19 mouse cellular contexts compared by ENCODE assay signal in the genomic region with DNA sequence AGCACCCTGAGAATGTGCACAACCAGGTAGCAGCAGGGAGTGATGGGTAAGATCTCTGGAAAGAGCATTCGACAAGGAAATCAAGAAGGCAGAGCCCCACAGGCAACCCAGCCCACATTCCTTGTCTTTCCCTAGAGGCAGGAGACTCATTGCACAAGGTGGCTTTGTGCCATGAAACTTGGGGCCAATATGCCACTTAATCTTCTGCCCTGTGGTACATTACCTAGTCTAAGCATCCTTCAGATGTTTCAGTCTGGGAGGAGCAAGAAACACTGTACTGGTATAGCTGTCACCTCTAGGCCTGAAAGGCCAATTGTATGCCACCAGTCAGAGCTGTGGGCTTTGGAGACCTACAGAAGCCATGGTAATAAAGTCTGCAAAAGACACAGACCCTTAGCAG.
"Had no signal": no experiment of that assay in that cellular context is flagged by ENCODE, and none has a peak within 500 bp of the region (broad histone marks: within the 10 kb centered on the region; RNA-seq: fewer than 3 reads in every experiment).

No protein-coding gene starts in this region.

- H3K4me3 ChIP-seq: midbrain, embryonic 10.5 days; midbrain, embryonic 12.5 days; myocyte; neural tube, embryonic 13.5 days; neural tube, embryonic 15.5 days; stomach, embryonic 15.5 days had no signal

- H3K27me3 ChIP-seq: midbrain, embryonic 12.5 days; neural tube, embryonic 13.5 days; neural tube, embryonic 15.5 days; stomach, embryonic 15.5 days had no signal

- H3K36me3 ChIP-seq: midbrain, embryonic 10.5 days; midbrain, embryonic 12.5 days; neural tube, embryonic 13.5 days; neural tube, embryonic 15.5 days; stomach, embryonic 15.5 days had no signal

- DNase-seq: lung, adult 18-20 months; lung, embryonic 14.5 days; lung, postnatal 10 days; lung, postnatal 4 days; midbrain, embryonic 14.5 days; retina, postnatal 1 day; right cerebral cortex, adult 18-20 months; right cerebral cortex, postnatal 25 days; thymus, adult 2 months; thymus, postnatal 25 days; thymus, postnatal 4 days had no signal

- H3K9ac ChIP-seq: lung, embryonic 14.5 days; midbrain, embryonic 12.5 days; neural tube, embryonic 13.5 days; neural tube, embryonic 15.5 days; stomach, embryonic 15.5 days had no signal

- H3K9me3 ChIP-seq: midbrain, embryonic 10.5 days; midbrain, embryonic 12.5 days; neural tube, embryonic 15.5 days; stomach, embryonic 15.5 days had no signal

- ATAC-seq: midbrain, embryonic 16.5 days had no signal

- H3K4me2 ChIP-seq: lung, embryonic 14.5 days; midbrain, embryonic 12.5 days; neural tube, embryonic 13.5 days; neural tube, embryonic 15.5 days; stomach, embryonic 15.5 days had no signal

- H3K27ac ChIP-seq: midbrain, embryonic 10.5 days; midbrain, embryonic 12.5 days; neural tube, embryonic 13.5 days; neural tube, embryonic 15.5 days; stomach, embryonic 15.5 days; stomach, postnatal 0 days had no signal
